Mouse (Mus musculus): ENCODE data around the gene Syne3. TPM values are rescaled to one million over a fixed set of nuclear protein-coding genes. Genes with fewer than 3 reads are reported as not detected.

The Syne3 gene
- total and polyA plus RNA-seq, 3 experiments: 4.9 to 10.7 TPM; not detected in 1

- no peak for DNase-seq (ENCODE audit: low read depth, low spot score)
- Histone ChIP-seq H3K36me3 (ENCODE audit: control insufficient read depth in 1 of 2, insufficient read depth in 2 of 2, low read length in 2 of 2) (no peaks in the 10 kb centered on the region), H3K9ac (ENCODE audit: control insufficient read depth, low read depth, low read length, poor library complexity, severe bottlenecking) (no peak overlapping the region), H3K4me1 (ENCODE audit: control insufficient read depth in 1 of 2, insufficient read depth in 2 of 2, low read length in 2 of 2) (no peaks in the 10 kb centered on the region), H3K79me2 (ENCODE audit: control insufficient read depth, insufficient read depth, low read length, poor library complexity) (no peaks in the 10 kb centered on the region), H3K27ac (ENCODE audit: control insufficient read depth, low read depth, low read length) (no peak overlapping the region), H3K9me3 (replicated peaks; ENCODE audit: insufficient read depth, low read length) (no peaks in the 10 kb centered on the region), H3K27me3 (ENCODE audit: control insufficient read depth in 1 of 2, insufficient read depth in 2 of 2, low read length in 2 of 2) (no peaks in the 10 kb centered on the region), H3K4me3 (ENCODE audit: control insufficient read depth in 1 of 2, insufficient read depth in 1 of 2, low read depth in 2 of 2, low read length in 2 of 2) (no peak overlapping the region)
- TF ChIP-seq MEF2A (IDR thresholded peaks at IDR 0.05; ENCODE audit: extremely low read depth, insufficient replicate concordance, low read depth, low read length, poor library complexity, severe bottlenecking) (no peak), ZKSCAN1 (IDR thresholded peaks at IDR 0.05; ENCODE audit: low read depth, low read length) (no peak), EP300 (IDR thresholded peaks at IDR 0.05; ENCODE audit: low read depth in 1 of 2, low read length in 2 of 2) (no peak), TCF12 (IDR thresholded peaks at IDR 0.05; ENCODE audit: low read depth, low read length) (no peak), GATA1 (IDR thresholded peaks at IDR 0.05; ENCODE audit: low read depth, low read length) (no peak), POLR2AphosphoS5 (IDR thresholded peaks at IDR 0.05; ENCODE audit: borderline replicate concordance, low read depth, low read length) (no peak), ELF1 (IDR thresholded peaks at IDR 0.05; ENCODE audit: low read depth, low read length) (no peak), CTCF (IDR thresholded peaks at IDR 0.05 in 2 of 3, conservative IDR thresholded peaks at IDR 0.05 in 1 of 3; ENCODE audit: control insufficient read depth in 1 of 3, insufficient read depth in 1 of 3, low read depth in 2 of 3, low read length in 3 of 3, poor library complexity in 1 of 3, severe bottlenecking in 1 of 3) (no peak), POLR2AphosphoS2 (IDR thresholded peaks at IDR 0.05; ENCODE audit: low read length) (no peak), MXI1 (IDR thresholded peaks at IDR 0.05; ENCODE audit: low read depth, low read length) (no peak), USF1 (IDR thresholded peaks at IDR 0.05; ENCODE audit: low read depth, low read length) (no peak), ZMIZ1 (IDR thresholded peaks at IDR 0.05; ENCODE audit: low read depth, low read length) (no peak), NRF1 (IDR thresholded peaks at IDR 0.05; ENCODE audit: insufficient read depth, low read depth, low read length, poor library complexity, severe bottlenecking) (no peak), UBTF (IDR thresholded peaks at IDR 0.05; ENCODE audit: borderline replicate concordance, insufficient read depth, low read depth, low read length) (no peak), SIN3A (IDR thresholded peaks at IDR 0.05; ENCODE audit: low read length) (no peak), CHD2 (IDR thresholded peaks at IDR 0.05; ENCODE audit: low read length) (no peak), JUND (IDR thresholded peaks at IDR 0.05; ENCODE audit: low read depth, low read length) (no peak), USF2 (IDR thresholded peaks at IDR 0.05; ENCODE audit: borderline replicate concordance in 1 of 2, insufficient read depth in 1 of 2, low read depth in 1 of 2, low read length in 2 of 2) (no peak), MAZ (IDR thresholded peaks at IDR 0.05; ENCODE audit: low read depth, low read length) (no peak)
Measured at GRCm38 (mm10) chr12:104912990-104913389, 96.6 kb downstream of the Syne3 start.

- H3K79me2 ChIP-seq (ENCODE audit: control insufficient read depth, insufficient read depth, low read length, poor library complexity): no peaks in the 10 kb centered on the region
- H3K4me1 ChIP-seq (ENCODE audit: control insufficient read depth in 1 of 2, insufficient read depth in 2 of 2, low read length in 2 of 2): no peaks in the 10 kb centered on the region
- no peaks in the 10 kb centered on the region for H3K36me3 ChIP-seq (ENCODE audit: control insufficient read depth in 1 of 2, insufficient read depth in 2 of 2, low read length in 2 of 2)
- H3K9me3 ChIP-seq (replicated peaks; ENCODE audit: insufficient read depth, low read length): no peaks in the 10 kb centered on the region
- H3K4me3 ChIP-seq (ENCODE audit: control insufficient read depth in 1 of 2, insufficient read depth in 1 of 2, low read depth in 2 of 2, low read length in 2 of 2): no peak overlapping the region
- H3K27ac ChIP-seq (ENCODE audit: control insufficient read depth, low read depth, low read length): no peak overlapping the region
- no peaks in the 10 kb centered on the region for H3K27me3 ChIP-seq (ENCODE audit: control insufficient read depth in 1 of 2, insufficient read depth in 2 of 2, low read length in 2 of 2)
- H3K9ac ChIP-seq (ENCODE audit: control insufficient read depth, low read depth, low read length, poor library complexity, severe bottlenecking): no peak overlapping the region
- DNase-seq (ENCODE audit: low read depth, low spot score): no peak
- TF ChIP-seq MYC (IDR thresholded peaks at IDR 0.05; ENCODE audit: low read depth, low read length) (no peak), USF2 (IDR thresholded peaks at IDR 0.05; ENCODE audit: borderline replicate concordance in 1 of 2, insufficient read depth in 1 of 2, low read depth in 1 of 2, low read length in 2 of 2) (no peak), MEF2A (IDR thresholded peaks at IDR 0.05; ENCODE audit: extremely low read depth, insufficient replicate concordance, low read depth, low read length, poor library complexity, severe bottlenecking) (no peak), MYB (IDR thresholded peaks at IDR 0.05; ENCODE audit: low read depth, low read length) (no peak), CHD2 (IDR thresholded peaks at IDR 0.05; ENCODE audit: low read length) (no peak), RCOR1 (IDR thresholded peaks at IDR 0.05; ENCODE audit: low read depth, low read length) (no peak), CTCF (IDR thresholded peaks at IDR 0.05 in 2 of 3, conservative IDR thresholded peaks at IDR 0.05 in 1 of 3; ENCODE audit: control insufficient read depth in 1 of 3, insufficient read depth in 1 of 3, low read depth in 2 of 3, low read length in 3 of 3, poor library complexity in 1 of 3, severe bottlenecking in 1 of 3) (no peak), CHD1 (IDR thresholded peaks at IDR 0.05; ENCODE audit: low read depth, low read length) (no peak), ETS1 (IDR thresholded peaks at IDR 0.05; ENCODE audit: low read depth, low read length) (no peak), MXI1 (IDR thresholded peaks at IDR 0.05; ENCODE audit: low read depth, low read length) (no peak), MAX (IDR thresholded peaks at IDR 0.05; ENCODE audit: low read length) (no peak), JUND (IDR thresholded peaks at IDR 0.05; ENCODE audit: low read depth, low read length) (no peak), TAL1 (IDR thresholded peaks at IDR 0.05; ENCODE audit: low read length) (no peak), POLR2AphosphoS5 (IDR thresholded peaks at IDR 0.05; ENCODE audit: borderline replicate concordance, low read depth, low read length) (no peak), ZMIZ1 (IDR thresholded peaks at IDR 0.05; ENCODE audit: low read depth, low read length) (no peak), ZKSCAN1 (IDR thresholded peaks at IDR 0.05; ENCODE audit: low read depth, low read length) (no peak), RAD21 (IDR thresholded peaks at IDR 0.05; ENCODE audit: low read depth, low read length) (no peak), SMC3 (IDR thresholded peaks at IDR 0.05; ENCODE audit: low read depth, low read length) (no peak)
Measured at GRCm38 (mm10) chr12:104912281-104912933, 97.2 kb downstream of the Syne3 start.
